In the genomic region with DNA sequence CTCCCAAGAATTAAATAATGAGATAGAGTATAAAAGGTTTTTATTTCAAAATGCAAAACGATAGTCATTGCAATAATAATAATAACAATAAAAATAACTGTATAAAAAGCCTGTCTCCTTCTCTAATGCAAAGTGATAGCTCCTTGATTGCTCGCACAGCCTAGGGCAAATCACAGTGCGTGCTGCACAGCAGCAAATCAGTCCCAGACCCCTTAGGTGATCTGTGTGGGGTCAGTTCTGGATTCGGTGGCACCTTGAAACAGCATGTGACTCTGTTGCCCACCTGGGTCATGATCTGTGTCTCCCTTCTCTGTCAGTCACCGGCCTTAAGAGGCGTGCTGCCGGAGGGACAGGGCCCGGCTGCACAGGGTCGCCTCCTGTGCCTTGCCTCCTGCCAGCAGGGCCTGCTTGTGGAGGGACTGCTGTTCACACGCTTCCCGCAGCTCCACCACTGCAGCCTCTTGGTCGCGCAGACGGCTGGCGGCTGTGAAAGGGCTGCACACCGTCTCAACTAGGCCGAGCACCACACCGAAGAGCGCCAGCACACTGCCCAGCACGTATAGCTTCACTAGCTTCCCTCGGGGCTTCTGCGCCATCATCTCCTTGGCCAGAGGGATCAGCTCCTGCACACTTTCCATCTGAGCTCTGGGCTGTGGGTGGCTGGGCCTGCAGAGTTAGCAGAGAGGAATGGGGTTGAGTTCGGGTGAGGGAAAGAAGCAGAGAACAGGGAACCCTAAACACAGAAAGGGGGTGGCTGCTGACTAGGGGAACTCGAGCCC, we compare ENCODE assay signal across 8 mouse cellular contexts. TPM values are rescaled to one million over a fixed set of nuclear protein-coding genes. Genes with fewer than 3 reads are reported as not detected.
DNase-seq lines count a peak whose midpoint lies in the region; ATAC-seq lines count a peak whose summit lies in the region.

No protein-coding gene starts in this region.

- H3K27ac ChIP-seq in embryonic facial prominence, embryonic 14.5 days (replicated peaks; ENCODE audit: low read depth, low read length): peak overlapping the region; percentile 81
- H3K27ac ChIP-seq in hindbrain, embryonic 10.5 days: peak overlapping the region; percentile 93
- H3K27ac ChIP-seq in midbrain, embryonic 11.5 days (ENCODE audit: low read depth, low read length): peak overlapping the region; percentile 62

- WGBS in embryonic facial prominence, embryonic 14.5 days: 13% methylated on average over 20 of the region's 24 CpGs
- 9% methylated on average over 24 of the region's 24 CpGs for WGBS in hindbrain, embryonic 10.5 days
- 10% methylated on average over 24 of the region's 24 CpGs for WGBS in midbrain, embryonic 11.5 days

- H3K9me3 ChIP-seq in erythroblast, embryonic 14.5 days (ENCODE audit: control insufficient read depth, low read length): no peaks in the 10 kb centered on the region
- H3K9me3 ChIP-seq in embryonic facial prominence, embryonic 14.5 days (ENCODE audit: control insufficient read depth, low read length): no peaks in the 10 kb centered on the region
- H3K9me3 ChIP-seq in hindbrain, embryonic 10.5 days: no peaks in the 10 kb centered on the region
- no peaks in the 10 kb centered on the region for H3K9me3 ChIP-seq in midbrain, embryonic 11.5 days (ENCODE audit: control insufficient read depth, low read length)

- H3K4me3 ChIP-seq in erythroblast, embryonic 14.5 days (replicated peaks): peak overlapping the region; percentile 57
- H3K4me3 ChIP-seq in embryonic facial prominence, embryonic 14.5 days (ENCODE audit: low read depth, low read length): peak overlapping the region; percentile 46
- peak overlapping the region; percentile 59 for H3K4me3 ChIP-seq in hindbrain, embryonic 10.5 days
- peak overlapping the region; percentile 38 for H3K4me3 ChIP-seq in midbrain, embryonic 11.5 days (ENCODE audit: low read depth, low read length)

- H3K4me1 ChIP-seq in erythroblast, embryonic 14.5 days (ENCODE audit: control insufficient read depth): no peaks in the 10 kb centered on the region
- 0 out of 2 replicates have a peak, but pooled peaks cover 17% of the 10 kb centered on the region for H3K4me1 ChIP-seq in embryonic facial prominence, embryonic 14.5 days (ENCODE audit: control insufficient read depth, insufficient read depth, low read length)
- H3K4me1 ChIP-seq in hindbrain, embryonic 10.5 days (replicated peaks): peaks cover 30% of the 10 kb centered on the region
- peaks cover 6% of the 10 kb centered on the region for H3K4me1 ChIP-seq in midbrain, embryonic 11.5 days (ENCODE audit: control insufficient read depth, insufficient read depth, low read length)

- no peaks in the 10 kb centered on the region for H3K27me3 ChIP-seq in erythroblast, embryonic 14.5 days (ENCODE audit: control insufficient read depth)
- no peaks in the 10 kb centered on the region for H3K27me3 ChIP-seq in embryonic facial prominence, embryonic 14.5 days (replicated peaks; ENCODE audit: control insufficient read depth, insufficient read depth, low read length)
- peaks cover 3% of the 10 kb centered on the region; the same call in 1 of the 2 replicates for H3K27me3 ChIP-seq in hindbrain, embryonic 10.5 days (ENCODE audit: insufficient read depth, poor library complexity, severe bottlenecking)
- no peaks in the 10 kb centered on the region for H3K27me3 ChIP-seq in midbrain, embryonic 11.5 days (ENCODE audit: control insufficient read depth, insufficient read depth, low read length)

- H3K4me2 ChIP-seq in embryonic facial prominence, embryonic 14.5 days (ENCODE audit: low read depth, low read length): peak overlapping the region; percentile 75
- peak overlapping the region; percentile 69 for H3K4me2 ChIP-seq in midbrain, embryonic 11.5 days

- peak; percentile 49 to 61 for DNase-seq in adrenal gland, postnatal 36 days
- peak; percentile 59 for DNase-seq in embryonic facial prominence, embryonic 14.5 days (ENCODE audit: low spot score)
- peak; percentile 55 for DNase-seq in hindbrain, embryonic 10.5 days (ENCODE audit: low spot score)
- DNase-seq in layer of hippocampus, postnatal 36 days: peak; percentile 23 to 37
- DNase-seq in midbrain, embryonic 11.5 days (ENCODE audit: low spot score, missing footprints): peak; percentile 96
- DNase-seq in thymus, postnatal 0 days (ENCODE audit: low spot score): peak; percentile 52

- no peak for ATAC-seq in erythroblast, adult 5-6 weeks (replicated peaks; ENCODE audit: low FRiP score, poor library complexity, severe bottlenecking)
- peak; percentile 74 for ATAC-seq in embryonic facial prominence, embryonic 14.5 days (ENCODE audit: low read depth)
- peak; percentile 69 for ATAC-seq in midbrain, embryonic 11.5 days (ENCODE audit: low FRiP score)

- peak overlapping the region; percentile 69 for H3K9ac ChIP-seq in embryonic facial prominence, embryonic 14.5 days (ENCODE audit: low read depth, low read length)
- H3K9ac ChIP-seq in midbrain, embryonic 11.5 days (ENCODE audit: low read length): peak overlapping the region; percentile 82

- no peaks in the 10 kb centered on the region for H3K36me3 ChIP-seq in erythroblast, embryonic 14.5 days (ENCODE audit: control insufficient read depth)
- no peaks in the 10 kb centered on the region for H3K36me3 ChIP-seq in embryonic facial prominence, embryonic 14.5 days (ENCODE audit: control insufficient read depth, insufficient read depth, low read length)
- no peaks in the 10 kb centered on the region for H3K36me3 ChIP-seq in hindbrain, embryonic 10.5 days
- no peaks in the 10 kb centered on the region for H3K36me3 ChIP-seq in midbrain, embryonic 11.5 days (ENCODE audit: control insufficient read depth, insufficient read depth, low read length)

RNA-seq across cellular contexts. Expression of a gene that starts 0.7 kb away (rescaled TPM):
- 0.07 and 0.08 TPM in 2 replicates for polyA plus RNA-seq in erythroblast, embryonic 14.5 days (2012)
- 13.3 and 13.4 TPM in 2 replicates for total RNA-seq in erythroblast, adult 5-6 weeks (2015; ENCODE audit: low replicate concordance)
- 15.5 and 16.6 TPM in 2 replicates for total RNA-seq in erythroblast, adult 5-6 weeks (2017; ENCODE audit: low replicate concordance)
- total RNA-seq in adrenal gland, postnatal 36 days (2021): 100 to 1,000 TPM; 117 to 162 TPM
- polyA plus RNA-seq in embryonic facial prominence, embryonic 14.5 days (2014; fragmentation: Nextera tagmentation; extraction: Ambion mirVana): 42.6 and 57.8 TPM in 2 replicates
- 5.6 and 7.6 TPM in 2 replicates for polyA plus RNA-seq in hindbrain, embryonic 10.5 days (2016; fragmentation: Nextera tagmentation; extraction: Ambion mirVana)
- total RNA-seq in layer of hippocampus, postnatal 36 days (2021): 10 to 100 TPM in 1 of 2 experiments, 1 to 10 TPM in 1; 6.7 to 10.2 TPM
- polyA plus RNA-seq in midbrain, embryonic 11.5 days (2014; fragmentation: Nextera tagmentation; extraction: Ambion mirVana): 7.9 and 11.4 TPM in 2 replicates
- polyA plus RNA-seq in thymus, postnatal 0 days (2015; fragmentation: Nextera tagmentation; extraction: Ambion mirVana): 19.9 and 21.3 TPM in 2 replicates

RNA-seq across cellular contexts. Expression of a gene that starts 8.5 kb away (rescaled TPM):
- polyA plus RNA-seq in erythroblast, embryonic 14.5 days (2012): not detected in 2 replicates
- 55.6 and 58.0 TPM in 2 replicates for total RNA-seq in erythroblast, adult 5-6 weeks (2015; ENCODE audit: low replicate concordance)
- 11.5 and 18.0 TPM in 2 replicates for total RNA-seq in erythroblast, adult 5-6 weeks (2017; ENCODE audit: low replicate concordance)
- total RNA-seq in adrenal gland, postnatal 36 days (2021): 100 to 1,000 TPM; 102 to 117 TPM
- polyA plus RNA-seq in embryonic facial prominence, embryonic 14.5 days (2014; fragmentation: Nextera tagmentation; extraction: Ambion mirVana): 2.5 and 2.8 TPM in 2 replicates
- polyA plus RNA-seq in hindbrain, embryonic 10.5 days (2016; fragmentation: Nextera tagmentation; extraction: Ambion mirVana): not detected in 2 replicates
- total RNA-seq in layer of hippocampus, postnatal 36 days (2021): 10 to 100 TPM; 45.1 to 47.1 TPM
- polyA plus RNA-seq in midbrain, embryonic 11.5 days (2014; fragmentation: Nextera tagmentation; extraction: Ambion mirVana): 0.23 TPM in 1 of 2 replicates, not detected in the other
- 43.6 and 49.4 TPM in 2 replicates for polyA plus RNA-seq in thymus, postnatal 0 days (2015; fragmentation: Nextera tagmentation; extraction: Ambion mirVana)

Comparison
In these comparisons a context has a peak if more than half of its experiments do, and no peak if none do; other contexts are left out.
1. DNase-seq: peak in every context shown above with its lines; median percentile 96 in midbrain, embryonic 11.5 days; 59 in embryonic facial prominence, embryonic 14.5 days; 55 in adrenal gland, postnatal 36 days; 55 in hindbrain, embryonic 10.5 days; 52 in thymus, postnatal 0 days; 30 in layer of hippocampus, postnatal 36 days.
2. RNA of a gene that starts 8.5 kb away (polyA plus RNA-seq): 43.6 to 49.4 TPM in thymus, postnatal 0 days; 2.5 to 2.8 TPM in embryonic facial prominence, embryonic 14.5 days, 0.23 TPM in midbrain, embryonic 11.5 days, not detected in hindbrain, embryonic 10.5 days and not detected in erythroblast, embryonic 14.5 days; every median in the first group is over 10 times any median in the second.
3. Peak in every context shown above with its lines, with median percentiles within 50 percentile points of each other: H3K4me3 ChIP-seq and H3K27ac ChIP-seq.